Mouse (Mus musculus) intestine, embryonic 16.5 days (tissue): ENCODE measurements around the gene Sult2b1. TPM values are rescaled to one million over a fixed set of nuclear protein-coding genes. Genes with fewer than 3 reads are reported as not detected.

ENCODE experiments used
- ATAC-seq: fragments of 200-750 bp; cut with Nextera tagmentation; 2 replicates; pipeline ENCODE4 v1.8.0; 2017; ENCODE audit warnings: moderate TSS enrichment, moderate library complexity
- H3K27ac ChIP-seq: fragments of 300-500 bp; sonication (generic); 2 replicates; pipeline ENCODE4 v1.5.1; 2014; ENCODE audit warnings: mild to moderate bottlenecking, low read length
- H3K27me3 ChIP-seq: fragments of 300-500 bp; sonication (generic); replicated peaks from 2 replicates; pipeline ENCODE4 v1.6.1; 2014; ENCODE audit warnings: low read length, control low read depth, mixed read lengths; ENCODE audit not compliant: control insufficient read depth, insufficient read depth
- H3K36me3 ChIP-seq: fragments of 300-500 bp; sonication (generic); 2 replicates; pipeline ENCODE4 v1.6.1; 2014; ENCODE audit warnings: low read length, control low read depth; ENCODE audit not compliant: control insufficient read depth, insufficient read depth
- H3K4me1 ChIP-seq: fragments of 300-500 bp; sonication (generic); 2 replicates; pipeline ENCODE4 v1.6.1; 2014; ENCODE audit warnings: low read length, control low read depth, mixed read lengths; ENCODE audit not compliant: control insufficient read depth, insufficient read depth
- H3K4me2 ChIP-seq: fragments of 300-500 bp; sonication (generic); 2 replicates; pipeline ENCODE4 v1.6.1; 2014; ENCODE audit warnings: low read depth, low read length, control low read depth
- H3K4me3 ChIP-seq: fragments of 300-500 bp; sonication (generic); 2 replicates; pipeline ENCODE4 v1.5.1; 2014; ENCODE audit warnings: mild to moderate bottlenecking, low read length
- H3K9ac ChIP-seq: fragments of 300-500 bp; sonication (generic); 2 replicates; pipeline ENCODE4 v1.6.1; 2014; ENCODE audit warnings: low read depth, low read length
- H3K9me3 ChIP-seq: fragments of 300-500 bp; sonication (generic); 2 replicates; pipeline ENCODE4 v1.6.1; 2016; ENCODE audit warnings: low read length, control low read depth; ENCODE audit not compliant: control insufficient read depth
- WGBS: fragments of 180-500 bp; shearing (Covaris S2); extraction: QIAGEN DNeasy Blood & Tissue Kit; methylation state at CpG from one replicate; pipeline ENCODE4 v1.1.7; 2014; 5-methylcytosine and 5-hydroxymethylcytosine counted together
- polyA plus RNA-seq: library from polyadenylated mRNA; unstranded; fragments of >200 nt; fragmentation: Nextera tagmentation; extraction: Ambion mirVana; gene quantifications from 2 replicates; pipeline ENCODE4 v1.2.1, GENCODE M21; 2015

Gene Sult2b1
- polyA plus RNA-seq, 1 experiment from 2014 or later: 3.9 TPM

DNA sequence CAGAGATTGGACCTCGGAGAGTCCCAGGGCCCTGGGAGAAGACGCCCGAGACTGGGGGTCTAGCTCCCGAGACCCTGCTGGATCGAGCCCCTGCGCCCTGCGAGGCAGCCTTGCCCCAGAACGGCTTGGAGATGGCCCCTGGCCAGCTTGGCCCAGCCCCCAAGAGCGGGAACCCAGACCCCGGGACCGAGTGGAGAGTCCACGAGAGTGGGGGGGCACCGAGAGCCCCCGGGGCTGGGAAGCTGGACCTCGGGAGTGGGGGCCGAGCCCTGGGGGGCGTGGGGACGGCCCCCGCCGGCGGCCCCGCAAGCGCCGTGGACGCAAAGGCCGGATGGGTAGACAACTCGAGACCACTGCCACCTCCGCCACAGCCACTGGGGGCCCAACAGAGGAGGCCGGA lies 10.5 kb upstream of the Sult2b1 start:
- peaks cover 20% of the 10 kb centered on the region for H3K4me1 ChIP-seq
- ATAC-seq: no peak
- H3K9ac ChIP-seq: no peak overlapping the region
- H3K27ac ChIP-seq: no peak overlapping the region
- H3K4me3 ChIP-seq: no peak overlapping the region
- H3K4me2 ChIP-seq: no peak overlapping the region
- H3K36me3 ChIP-seq: 0 out of 2 replicates have a peak, but pooled peaks cover 2% of the 10 kb centered on the region
- H3K27me3 ChIP-seq: peaks cover 10% of the 10 kb centered on the region; the same call in 1 of the 2 replicates
- H3K9me3 ChIP-seq: no peaks in the 10 kb centered on the region
- 94% methylated on average over 29 of the region's 29 CpGs for WGBS

- Histone ChIP-seq H3K36me3 (0 out of 2 replicates have a peak, but pooled peaks cover 4% of the 10 kb centered on the region), H3K27me3 (peaks cover 10% of the 10 kb centered on the region; the same call in 1 of the 2 replicates), H3K9me3 (no peaks in the 10 kb centered on the region), H3K4me3 (no peak overlapping the region), H3K4me2 (no peak overlapping the region), H3K27ac (no peak overlapping the region), H3K9ac (no peak overlapping the region), H3K4me1 (peaks cover 18% of the 10 kb centered on the region)
- no peak for ATAC-seq
- WGBS: 88% methylated on average over 42 of the region's 44 CpGs
Observed at GRCm38 (mm10) chr7:45793969-45794585, 9.6 kb upstream of the Sult2b1 start.

- H3K27me3 ChIP-seq: peaks cover 7% of the 10 kb centered on the region; the same call in 1 of the 2 replicates
- H3K27ac ChIP-seq: no peak overlapping the region
- no peak overlapping the region for H3K4me2 ChIP-seq
- H3K9ac ChIP-seq: no peak overlapping the region
- peaks cover 10% of the 10 kb centered on the region for H3K4me1 ChIP-seq
- 0 out of 2 replicates have a peak, but pooled peaks cover 4% of the 10 kb centered on the region for H3K36me3 ChIP-seq
- 87% methylated on average over 24 of the region's 24 CpGs for WGBS
- no peak for ATAC-seq
- H3K9me3 ChIP-seq: no peaks in the 10 kb centered on the region
- no peak overlapping the region for H3K4me3 ChIP-seq
Observed at GRCm38 (mm10) chr7:45793240-45793639, 8.8 kb upstream of the Sult2b1 start.

DNA sequence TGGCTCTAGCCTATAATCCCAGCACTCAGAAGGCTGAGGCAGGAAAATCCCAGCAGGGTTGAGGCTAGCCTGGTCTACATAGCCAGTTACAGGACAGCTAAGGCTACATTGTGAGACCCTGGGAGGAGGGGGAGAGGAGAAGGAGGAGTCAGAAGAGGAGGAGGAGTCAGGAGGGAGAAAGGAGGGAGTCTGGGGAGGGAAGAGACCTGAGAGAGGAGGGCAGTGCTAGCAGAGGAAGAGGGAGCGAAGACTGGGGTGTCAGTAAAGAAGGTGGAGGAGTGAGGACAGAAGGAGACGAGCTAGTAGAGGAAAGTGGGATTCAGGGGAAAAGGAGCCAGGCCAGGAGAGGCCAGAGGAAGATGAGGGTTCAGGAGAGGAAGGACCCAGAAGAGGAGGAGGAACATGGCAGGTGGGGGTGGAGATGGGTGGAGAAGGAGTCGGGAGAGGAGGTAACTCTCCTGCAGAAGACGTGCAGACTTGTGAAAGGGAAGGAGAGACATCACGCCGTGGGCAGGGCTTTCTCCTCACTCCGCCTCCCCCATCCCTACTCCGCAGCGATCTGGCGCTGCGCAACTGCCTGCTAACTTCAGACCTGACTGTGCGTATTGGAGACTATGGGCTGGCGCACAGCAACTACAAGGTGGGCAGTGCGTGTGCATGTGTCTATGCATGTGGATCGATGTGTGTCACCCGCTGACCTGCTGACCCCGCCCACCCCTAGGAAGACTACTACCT lies 7.5 kb upstream of the Sult2b1 start:
- ATAC-seq: no peak
- 65% methylated on average over 17 of the region's 17 CpGs for WGBS
- Histone ChIP-seq H3K4me3 (no peak overlapping the region), H3K27ac (no peak overlapping the region), H3K9ac (no peak overlapping the region), H3K9me3 (no peaks in the 10 kb centered on the region), H3K4me1 (0 out of 2 replicates have a peak, but pooled peaks cover under 1% of the 10 kb centered on the region), H3K4me2 (no peak overlapping the region), H3K36me3 (0 out of 2 replicates have a peak, but pooled peaks cover 4% of the 10 kb centered on the region), H3K27me3 (no peaks in the 10 kb centered on the region)

DNA sequence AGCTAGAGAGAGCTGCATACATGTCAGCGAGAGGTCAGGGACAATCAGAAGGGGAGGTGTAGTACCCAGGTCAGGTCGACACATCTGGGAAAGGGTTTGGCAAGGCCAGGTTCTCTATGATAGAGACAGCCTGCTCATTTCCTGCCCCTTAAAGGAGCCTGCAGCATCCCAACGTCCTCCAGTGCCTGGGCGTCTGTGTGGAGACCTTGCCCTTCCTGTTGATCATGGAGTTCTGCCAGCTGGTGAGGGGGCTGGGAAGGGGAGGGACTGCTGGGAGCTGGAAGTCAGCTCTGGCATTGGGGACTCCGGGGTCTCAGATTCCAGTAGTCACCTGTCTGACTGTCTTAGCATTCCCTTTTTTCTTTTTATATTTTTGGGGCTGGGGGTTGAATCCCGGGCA lies 6.3 kb upstream of the Sult2b1 start:
- Histone ChIP-seq H3K4me3 (no peak overlapping the region), H3K27ac (no peak overlapping the region), H3K36me3 (0 out of 2 replicates have a peak, but pooled peaks cover 4% of the 10 kb centered on the region), H3K4me1 (peaks cover 10% of the 10 kb centered on the region), H3K9ac (no peak overlapping the region), H3K27me3 (0 out of 2 replicates have a peak, but pooled peaks cover 3% of the 10 kb centered on the region), H3K9me3 (no peaks in the 10 kb centered on the region), H3K4me2 (no peak overlapping the region)
- ATAC-seq: no peak
- 53% methylated on average over 6 of the region's 6 CpGs for WGBS

DNA sequence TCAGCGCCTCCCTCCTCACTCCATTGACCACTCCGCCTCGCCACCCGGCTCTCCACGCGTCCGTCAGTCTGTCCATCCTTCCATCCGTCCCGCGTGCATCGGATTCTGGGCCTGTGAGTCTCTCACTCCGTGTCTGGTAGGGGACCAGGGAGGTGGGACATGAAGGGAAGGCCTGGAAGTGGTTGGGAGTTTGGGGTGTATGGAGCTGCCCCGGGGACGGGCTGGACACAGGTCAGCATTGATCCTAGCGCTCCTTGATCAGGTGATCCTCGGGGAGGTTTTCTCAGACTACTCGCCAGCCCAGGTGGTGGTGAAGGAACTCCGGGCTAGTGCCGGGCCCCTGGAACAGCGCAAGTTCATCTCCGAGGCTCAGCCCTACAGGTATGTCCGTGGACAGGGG lies 3.2 kb upstream of the Sult2b1 start:
- Histone ChIP-seq H3K27me3 (peaks cover 7% of the 10 kb centered on the region; the same call in 1 of the 2 replicates), H3K9ac (no peak overlapping the region), H3K4me1 (peaks cover 27% of the 10 kb centered on the region), H3K4me3 (no peak overlapping the region), H3K4me2 (no peak overlapping the region), H3K36me3 (0 out of 2 replicates have a peak, but pooled peaks cover 4% of the 10 kb centered on the region), H3K9me3 (no peaks in the 10 kb centered on the region), H3K27ac (no peak overlapping the region)
- WGBS: 78% methylated on average over 22 of the region's 22 CpGs
- ATAC-seq: no peak

- 14% methylated on average over 17 of the region's 17 CpGs for WGBS
- Histone ChIP-seq H3K9me3 (no peaks in the 10 kb centered on the region), H3K27me3 (peaks cover 7% of the 10 kb centered on the region; the same call in 1 of the 2 replicates), H3K9ac (peak overlapping the region; percentile 45), H3K4me2 (peak overlapping the region; percentile 86), H3K27ac (no peak overlapping the region), H3K4me1 (peaks cover 27% of the 10 kb centered on the region), H3K36me3 (0 out of 2 replicates have a peak, but pooled peaks cover 4% of the 10 kb centered on the region), H3K4me3 (peak overlapping the region; percentile 58)
- peak; percentile 24; the same call in 1 of the 2 replicates for ATAC-seq
Observed at GRCm38 (mm10) chr7:45786661-45787413, 2.4 kb upstream of the Sult2b1 start.

DNA sequence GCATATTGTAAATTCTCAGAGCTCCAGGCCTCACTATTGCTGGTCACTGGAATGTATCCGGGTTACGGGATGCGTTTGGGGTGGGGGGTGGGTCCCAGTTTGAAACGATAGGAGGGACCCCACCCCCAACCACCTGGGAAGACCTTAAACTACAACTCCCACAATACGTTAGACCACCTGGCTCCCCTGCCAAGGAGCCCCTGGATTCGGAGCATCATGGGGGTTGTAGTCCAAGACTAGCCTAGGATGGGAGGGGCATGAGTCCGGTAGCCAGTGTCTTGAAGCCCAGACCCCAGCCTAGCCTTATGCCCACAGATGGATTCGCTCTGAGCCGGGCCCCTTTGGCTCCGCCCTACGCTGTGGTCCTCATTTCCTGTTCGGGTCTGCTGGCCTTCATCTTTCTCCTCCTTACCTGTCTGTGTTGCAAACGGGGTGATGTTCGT lies 1.7 kb upstream of the Sult2b1 start:
- H3K9ac ChIP-seq: peak overlapping the region; percentile 67
- ATAC-seq: peak; percentile 29; the same call in 1 of the 2 replicates
- WGBS: 1% methylated on average over 14 of the region's 14 CpGs

More for the DNA sequence above, 1.7 kb upstream of the Sult2b1 start:
- H3K9me3 ChIP-seq: no peaks in the 10 kb centered on the region
- no peak overlapping the region for H3K27ac ChIP-seq
- H3K36me3 ChIP-seq: 0 out of 2 replicates have a peak, but pooled peaks cover 4% of the 10 kb centered on the region
- peaks cover 7% of the 10 kb centered on the region; the same call in 1 of the 2 replicates for H3K27me3 ChIP-seq
- peak overlapping the region; percentile 58 for H3K4me3 ChIP-seq
- H3K4me2 ChIP-seq: peak overlapping the region; percentile 86
- peaks cover 27% of the 10 kb centered on the region for H3K4me1 ChIP-seq
